Comparison of ENCODE assay signal across 23 mouse cellular contexts in the genomic region with DNA sequence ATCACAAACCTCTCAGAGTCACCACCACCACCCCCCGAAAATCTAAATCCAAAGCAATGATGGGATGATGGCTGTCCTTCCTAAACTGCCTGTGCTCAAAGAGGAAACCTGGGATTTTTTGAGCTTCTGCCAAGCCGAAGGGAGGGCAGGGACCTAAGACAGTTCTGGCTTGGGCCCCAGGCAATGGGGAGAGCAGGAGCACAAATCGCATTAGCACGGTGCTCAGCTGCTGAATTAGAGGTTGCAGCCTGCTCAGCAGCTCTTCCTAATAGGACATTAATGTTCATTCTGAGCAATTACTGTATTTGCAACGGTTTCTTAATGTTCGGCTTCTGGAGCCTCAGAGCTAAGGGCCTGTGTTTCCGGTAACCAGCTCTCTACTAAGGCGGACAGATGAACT. TPM values are rescaled to one million over a fixed set of nuclear protein-coding genes. Genes with fewer than 3 reads are reported as not detected.
DNase-seq lines count a peak whose midpoint lies in the region; ATAC-seq and TF ChIP-seq lines count a peak whose summit lies in the region.
"Had no signal": no experiment of that assay in that cellular context is flagged by ENCODE, and none has a peak within 500 bp of the region (broad histone marks: within the 10 kb centered on the region; RNA-seq: fewer than 3 reads in every experiment).

No protein-coding gene starts in this region.

- no peak overlapping the region for H3K4me3 ChIP-seq in hindbrain, embryonic 13.5 days
- H3K4me3 ChIP-seq in hindbrain, embryonic 10.5 days, result no peak overlapping the region
- no peak overlapping the region for H3K4me3 ChIP-seq in ES-Bruce4 (ENCODE audit: low read depth, low read length)
- no peak overlapping the region for H3K4me3 ChIP-seq in midbrain, embryonic 16.5 days (ENCODE audit: low read depth, low read length)
- H3K4me3 ChIP-seq in forebrain, embryonic 13.5 days, result no peak overlapping the region
- no peak overlapping the region for H3K4me3 ChIP-seq in liver, embryonic 11.5 days (ENCODE audit: low read depth, low read length)
- H3K4me3 ChIP-seq: embryonic facial prominence, embryonic 12.5 days; left cerebral cortex, adult 2 months; liver, embryonic 12.5 days; megakaryocyte, embryonic 14.5 days had no signal

- no peak for TF ChIP-seq EP300 in ES-Bruce4 (IDR thresholded peaks at IDR 0.05; ENCODE audit: insufficient read depth, low read depth, low read length)

- H3K9ac ChIP-seq in hindbrain, embryonic 13.5 days, result no peak overlapping the region
- H3K9ac ChIP-seq in ES-Bruce4 (ENCODE audit: low read depth, poor library complexity, severe bottlenecking), result no peak overlapping the region
- no peak overlapping the region for H3K9ac ChIP-seq in midbrain, embryonic 16.5 days (ENCODE audit: low read depth, low read length)
- no peak overlapping the region for H3K9ac ChIP-seq in forebrain, embryonic 13.5 days
- no peak overlapping the region for H3K9ac ChIP-seq in liver, embryonic 11.5 days (ENCODE audit: low read depth, low read length)
- H3K9ac ChIP-seq: embryonic facial prominence, embryonic 12.5 days; liver, embryonic 12.5 days had no signal

- peak; percentile 47 for ATAC-seq in hindbrain, embryonic 13.5 days (ENCODE audit: low FRiP score)
- peak; percentile 67 for ATAC-seq in midbrain, embryonic 16.5 days
- ATAC-seq in forebrain, embryonic 13.5 days, result no peak
- ATAC-seq in liver, embryonic 11.5 days (replicated peaks; ENCODE audit: low FRiP score), result no peak
- ATAC-seq: activated CD4-positive, CD25-positive, alpha-beta regulatory T cell, adult 4 months; forebrain, embryonic 16.5 days; liver, embryonic 12.5 days had no signal

- H3K27ac ChIP-seq in hindbrain, embryonic 13.5 days, result peak overlapping the region; percentile 70
- H3K27ac ChIP-seq in hindbrain, embryonic 10.5 days, result no peak overlapping the region
- peak overlapping the region; percentile 26 for H3K27ac ChIP-seq in ES-Bruce4 (ENCODE audit: insufficient read depth, low read length)
- no peak overlapping the region for H3K27ac ChIP-seq in midbrain, embryonic 16.5 days (ENCODE audit: low read length)
- H3K27ac ChIP-seq in forebrain, embryonic 13.5 days, result no peak overlapping the region
- H3K27ac ChIP-seq in liver, embryonic 11.5 days (ENCODE audit: low read depth, low read length), result no peak overlapping the region
- H3K27ac ChIP-seq: embryonic facial prominence, embryonic 12.5 days; left cerebral cortex, adult 2 months; liver, embryonic 12.5 days had no signal

- H3K4me2 ChIP-seq in hindbrain, embryonic 13.5 days, result no peak overlapping the region
- H3K4me2 ChIP-seq in midbrain, embryonic 16.5 days (ENCODE audit: low read length), result no peak overlapping the region
- H3K4me2 ChIP-seq in forebrain, embryonic 13.5 days, result no peak overlapping the region
- H3K4me2 ChIP-seq in liver, embryonic 11.5 days, result no peak overlapping the region
- H3K4me2 ChIP-seq: embryonic facial prominence, embryonic 12.5 days; liver, embryonic 12.5 days had no signal

- WGBS in hindbrain, embryonic 13.5 days, result 56% methylated on average over 8 of the region's 8 CpGs
- WGBS in hindbrain, embryonic 10.5 days, result 83% methylated on average over 8 of the region's 8 CpGs
- WGBS in midbrain, embryonic 16.5 days, result 60% methylated on average over 8 of the region's 8 CpGs
- WGBS in forebrain, embryonic 13.5 days, result 65% methylated on average over 8 of the region's 8 CpGs
- 89% methylated on average over 8 of the region's 8 CpGs for WGBS in liver, embryonic 11.5 days

- H3K9me3 ChIP-seq in hindbrain, embryonic 13.5 days, result no peaks in the 10 kb centered on the region
- no peaks in the 10 kb centered on the region for H3K9me3 ChIP-seq in hindbrain, embryonic 10.5 days
- peaks cover 9% of the 10 kb centered on the region for H3K9me3 ChIP-seq in ES-Bruce4 (replicated peaks; ENCODE audit: control insufficient read depth, insufficient read depth, low read length, poor library complexity, severe bottlenecking)
- H3K9me3 ChIP-seq in midbrain, embryonic 16.5 days (replicated peaks; ENCODE audit: control insufficient read depth, low read length, poor library complexity, severe bottlenecking), result no peaks in the 10 kb centered on the region
- no peaks in the 10 kb centered on the region for H3K9me3 ChIP-seq in forebrain, embryonic 13.5 days (replicated peaks)
- no peaks in the 10 kb centered on the region for H3K9me3 ChIP-seq in liver, embryonic 11.5 days (ENCODE audit: control insufficient read depth, low read length)
- H3K9me3 ChIP-seq: embryonic facial prominence, embryonic 12.5 days; liver, embryonic 12.5 days; megakaryocyte, embryonic 14.5 days had no signal

- no peaks in the 10 kb centered on the region for H3K36me3 ChIP-seq in hindbrain, embryonic 13.5 days
- no peaks in the 10 kb centered on the region for H3K36me3 ChIP-seq in hindbrain, embryonic 10.5 days
- H3K36me3 ChIP-seq in ES-Bruce4 (ENCODE audit: control insufficient read depth, insufficient read depth, low read length, poor library complexity, severe bottlenecking), result no peaks in the 10 kb centered on the region
- no peaks in the 10 kb centered on the region for H3K36me3 ChIP-seq in midbrain, embryonic 16.5 days (ENCODE audit: control insufficient read depth, insufficient read depth, low read length)
- no peaks in the 10 kb centered on the region for H3K36me3 ChIP-seq in forebrain, embryonic 13.5 days (ENCODE audit: poor library complexity, severe bottlenecking)
- no peaks in the 10 kb centered on the region for H3K36me3 ChIP-seq in liver, embryonic 11.5 days (ENCODE audit: control insufficient read depth, insufficient read depth, low read length)
- H3K36me3 ChIP-seq: embryonic facial prominence, embryonic 12.5 days; liver, embryonic 12.5 days had no signal

- no peak for TF ChIP-seq CTCF in ES-Bruce4 (IDR thresholded peaks at IDR 0.05; ENCODE audit: low read depth, low read length)

- no peak for TF ChIP-seq POLR2A in ES-Bruce4 (IDR thresholded peaks at IDR 0.05; ENCODE audit: insufficient read depth, low read length)

- no peak for DNase-seq in hindbrain, embryonic 10.5 days (ENCODE audit: low spot score)
- peak; percentile 43 for DNase-seq in brain, adult 2 months (ENCODE audit: low read depth, low spot score)
- DNase-seq in liver, embryonic 11.5 days (ENCODE audit: low spot score), result no peak
- DNase-seq: adrenal gland, postnatal 10 days; cerebellum, adult 18-20 months; gastrocnemius, postnatal 25 days; kidney, adult 18-20 months; kidney, postnatal 10 days; lung, adult 2 months; right cerebral cortex, postnatal 25 days; thymus, postnatal 36 days had no signal

- H3K4me1 ChIP-seq in hindbrain, embryonic 13.5 days (replicated peaks), result peaks cover 32% of the 10 kb centered on the region
- H3K4me1 ChIP-seq in hindbrain, embryonic 10.5 days (replicated peaks), result peaks cover 25% of the 10 kb centered on the region
- H3K4me1 ChIP-seq in ES-Bruce4 (ENCODE audit: control insufficient read depth, insufficient read depth, low read length), result peaks cover 2% of the 10 kb centered on the region
- peaks cover 14% of the 10 kb centered on the region for H3K4me1 ChIP-seq in midbrain, embryonic 16.5 days (ENCODE audit: control insufficient read depth, insufficient read depth, low read length)
- H3K4me1 ChIP-seq in forebrain, embryonic 13.5 days, result peaks cover 15% of the 10 kb centered on the region
- no peaks in the 10 kb centered on the region for H3K4me1 ChIP-seq in liver, embryonic 11.5 days (replicated peaks; ENCODE audit: control insufficient read depth, insufficient read depth, low read length)
- H3K4me1 ChIP-seq: liver, embryonic 12.5 days had no signal

- H3K27me3 ChIP-seq in hindbrain, embryonic 13.5 days, result no peaks in the 10 kb centered on the region
- no peaks in the 10 kb centered on the region for H3K27me3 ChIP-seq in hindbrain, embryonic 10.5 days (ENCODE audit: insufficient read depth, poor library complexity, severe bottlenecking)
- no peaks in the 10 kb centered on the region for H3K27me3 ChIP-seq in ES-Bruce4 (ENCODE audit: control insufficient read depth, insufficient read depth, low read length, poor library complexity, severe bottlenecking)
- H3K27me3 ChIP-seq in midbrain, embryonic 16.5 days (ENCODE audit: control insufficient read depth, insufficient read depth, low read depth, low read length), result no peaks in the 10 kb centered on the region
- no peaks in the 10 kb centered on the region for H3K27me3 ChIP-seq in forebrain, embryonic 13.5 days
- H3K27me3 ChIP-seq in liver, embryonic 11.5 days (replicated peaks; ENCODE audit: control insufficient read depth, insufficient read depth, low read length), result no peaks in the 10 kb centered on the region
- H3K27me3 ChIP-seq: embryonic facial prominence, embryonic 12.5 days had no signal

RNA-seq across cellular contexts. Expression of gene Tmem220, which starts 17.0 kb away (rescaled TPM):
- 0.93 and 1.0 TPM in 2 replicates for polyA plus RNA-seq in hindbrain, embryonic 13.5 days (2015; fragmentation: Nextera tagmentation; extraction: Ambion mirVana)
- polyA plus RNA-seq in hindbrain, embryonic 10.5 days (2016; fragmentation: Nextera tagmentation; extraction: Ambion mirVana), result 0.43 and 1.5 TPM in 2 replicates
- polyA plus RNA-seq in ES-Bruce4 (2011; ENCODE audit: insufficient read depth, insufficient read length, low read depth, missing spikeins), result 2.0 and 2.1 TPM in 2 replicates
- polyA plus RNA-seq in midbrain, embryonic 16.5 days (2015; fragmentation: Nextera tagmentation; extraction: Ambion mirVana), result 0.47 and 0.89 TPM in 2 replicates
- polyA plus RNA-seq in forebrain, embryonic 13.5 days (2015; fragmentation: Nextera tagmentation; extraction: Ambion mirVana), result 0.34 and 0.50 TPM in 2 replicates
- 1.8 and 1.9 TPM in 2 replicates for polyA plus RNA-seq in liver, embryonic 11.5 days (2014; fragmentation: Nextera tagmentation; extraction: Ambion mirVana)

RNA-seq across cellular contexts. Expression of gene Adprm, which starts 44.4 kb away (rescaled TPM):
- 34.5 and 35.2 TPM in 2 replicates for polyA plus RNA-seq in hindbrain, embryonic 13.5 days (2015; fragmentation: Nextera tagmentation; extraction: Ambion mirVana)
- 28.3 and 30.4 TPM in 2 replicates for polyA plus RNA-seq in hindbrain, embryonic 10.5 days (2016; fragmentation: Nextera tagmentation; extraction: Ambion mirVana)
- 24.5 and 30.6 TPM in 2 replicates for polyA plus RNA-seq in ES-Bruce4 (2011; ENCODE audit: insufficient read depth, insufficient read length, low read depth, missing spikeins)
- 28.2 and 32.7 TPM in 2 replicates for polyA plus RNA-seq in midbrain, embryonic 16.5 days (2015; fragmentation: Nextera tagmentation; extraction: Ambion mirVana)
- polyA plus RNA-seq in forebrain, embryonic 13.5 days (2015; fragmentation: Nextera tagmentation; extraction: Ambion mirVana), result 34.8 and 37.2 TPM in 2 replicates
- polyA plus RNA-seq in liver, embryonic 11.5 days (2014; fragmentation: Nextera tagmentation; extraction: Ambion mirVana), result 17.0 and 18.5 TPM in 2 replicates

RNA-seq across cellular contexts. Expression of gene Sco1, which starts 44.5 kb away (rescaled TPM):
- polyA plus RNA-seq in hindbrain, embryonic 13.5 days (2015; fragmentation: Nextera tagmentation; extraction: Ambion mirVana), result 13.1 and 14.1 TPM in 2 replicates
- polyA plus RNA-seq in hindbrain, embryonic 10.5 days (2016; fragmentation: Nextera tagmentation; extraction: Ambion mirVana), result 18.0 and 22.3 TPM in 2 replicates
- 37.7 and 44.2 TPM in 2 replicates for polyA plus RNA-seq in ES-Bruce4 (2011; ENCODE audit: insufficient read depth, insufficient read length, low read depth, missing spikeins)
- polyA plus RNA-seq in midbrain, embryonic 16.5 days (2015; fragmentation: Nextera tagmentation; extraction: Ambion mirVana), result 10.9 and 12.5 TPM in 2 replicates
- 14.2 and 14.4 TPM in 2 replicates for polyA plus RNA-seq in forebrain, embryonic 13.5 days (2015; fragmentation: Nextera tagmentation; extraction: Ambion mirVana)
- 18.8 and 20.3 TPM in 2 replicates for polyA plus RNA-seq in liver, embryonic 11.5 days (2014; fragmentation: Nextera tagmentation; extraction: Ambion mirVana)

RNA-seq across cellular contexts. Expression of gene Tmem238l, which starts 51.5 kb away (rescaled TPM):
- not detected in 2 replicates for polyA plus RNA-seq in hindbrain, embryonic 13.5 days (2015; fragmentation: Nextera tagmentation; extraction: Ambion mirVana)
- polyA plus RNA-seq in hindbrain, embryonic 10.5 days (2016; fragmentation: Nextera tagmentation; extraction: Ambion mirVana), result not detected in 2 replicates
- polyA plus RNA-seq in ES-Bruce4 (2011; ENCODE audit: insufficient read depth, insufficient read length, low read depth, missing spikeins), result not detected in 2 replicates
- polyA plus RNA-seq in midbrain, embryonic 16.5 days (2015; fragmentation: Nextera tagmentation; extraction: Ambion mirVana), result not detected in 2 replicates
- polyA plus RNA-seq in forebrain, embryonic 13.5 days (2015; fragmentation: Nextera tagmentation; extraction: Ambion mirVana), result 0.19 TPM in 1 of 2 replicates, not detected in the other
- polyA plus RNA-seq in liver, embryonic 11.5 days (2014; fragmentation: Nextera tagmentation; extraction: Ambion mirVana), result not detected in 2 replicates
- polyA plus RNA-seq: activated CD4-positive, CD25-positive, alpha-beta regulatory T cell, adult 4 months; cortical plate, adult 2 months; embryonic facial prominence, embryonic 12.5 days; forebrain, embryonic 16.5 days; limb, embryonic 11.5 days; liver, embryonic 12.5 days had no signal

Comparison
In these comparisons a context has a peak if more than half of its experiments do, and no peak if none do; other contexts are left out.
1. H3K27ac ChIP-seq: peak in hindbrain, embryonic 13.5 days (single experiment) and ES-Bruce4 (single experiment); none in hindbrain, embryonic 10.5 days (single experiment), midbrain, embryonic 16.5 days (single experiment), forebrain, embryonic 13.5 days (single experiment) and liver, embryonic 11.5 days (single experiment).
2. ATAC-seq: peak in hindbrain, embryonic 13.5 days (single experiment) and midbrain, embryonic 16.5 days (single experiment); none in forebrain, embryonic 13.5 days (single experiment) and liver, embryonic 11.5 days (single experiment).